Mouse (Mus musculus): ENCODE results near the gene Trpv1.

The Trpv1 gene

DNA sequence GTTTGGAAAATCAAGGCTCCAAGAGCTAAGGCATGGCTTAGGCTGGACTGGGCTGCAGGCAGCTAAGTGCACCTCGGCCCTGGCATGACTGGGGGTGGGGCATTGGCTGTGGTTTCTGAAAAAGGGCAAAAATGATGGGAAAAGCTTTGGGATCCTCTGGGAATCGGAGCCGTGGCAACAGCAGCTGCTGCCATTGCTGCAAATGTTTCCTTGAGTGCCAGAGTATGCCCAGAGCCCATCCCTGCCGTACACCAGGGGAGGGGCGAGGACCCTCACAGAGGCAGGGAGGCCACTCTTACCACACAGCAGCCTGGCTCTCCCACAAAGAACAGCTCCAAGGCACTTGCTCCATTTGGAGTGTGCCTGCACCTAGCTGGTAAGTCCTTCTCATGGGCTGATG, at the start of gene Trpv1:
Gene Trpv1, plus strand, starts transcription at position 301 of the 400 bp plus-strand sequence.
- no peak for DNase-seq

DNA sequence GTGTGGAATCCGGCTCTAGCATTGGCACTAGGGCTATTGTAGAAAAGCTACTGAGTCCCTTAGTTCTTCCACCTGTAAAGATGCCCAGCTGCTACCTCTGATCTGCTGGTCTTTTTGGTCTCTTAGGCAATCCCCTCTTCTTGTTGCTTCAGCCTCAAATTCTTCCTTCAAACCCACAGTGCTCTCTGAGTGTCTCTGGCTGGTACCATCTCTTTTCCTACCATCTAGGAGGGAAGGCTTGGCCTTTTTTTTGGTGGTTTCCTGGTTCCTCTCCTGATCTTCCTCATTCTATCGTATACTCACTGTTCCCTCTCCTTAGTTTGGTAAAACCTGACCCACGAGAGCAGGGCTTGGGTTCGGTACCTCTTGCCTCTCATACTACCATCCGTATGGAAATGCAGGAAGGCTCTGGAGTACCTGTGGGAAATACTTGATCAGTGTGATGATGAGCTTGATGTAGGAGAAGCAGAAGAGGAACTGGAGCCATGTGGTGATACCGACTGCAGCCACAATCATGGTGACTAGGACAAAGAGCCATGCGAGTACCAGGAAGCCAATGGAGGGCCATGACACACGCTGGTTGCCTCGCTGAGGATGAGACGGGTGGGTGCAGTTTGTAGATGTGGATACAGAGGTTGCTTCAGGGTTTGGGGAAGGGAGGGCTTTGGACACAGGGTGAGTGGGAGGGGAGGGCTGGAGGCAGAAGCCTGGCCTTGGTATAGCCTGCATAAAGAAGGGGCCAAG, 48.0 kb upstream of the Trpv1 start:
- no peak for DNase-seq

DNA sequence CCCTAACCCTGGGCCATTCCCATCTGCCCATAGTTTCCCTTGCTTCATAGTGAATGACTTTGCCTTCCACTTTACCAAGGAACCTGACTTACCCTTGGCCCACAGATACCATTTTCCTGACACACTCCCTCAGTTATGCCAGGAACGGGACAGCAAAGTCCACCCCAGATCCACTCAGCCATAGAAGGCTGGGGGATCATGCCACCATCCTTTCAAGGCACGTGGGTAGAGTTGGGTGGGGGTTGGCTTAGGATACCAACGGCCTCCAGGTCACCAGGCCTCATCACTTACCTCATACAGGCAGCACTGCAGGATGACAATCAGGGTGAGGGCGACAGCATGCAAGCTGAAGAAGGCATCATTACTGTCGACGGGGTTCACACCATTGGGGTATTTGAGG, 46.9 kb upstream of the Trpv1 start:
- no peak for DNase-seq

DNA sequence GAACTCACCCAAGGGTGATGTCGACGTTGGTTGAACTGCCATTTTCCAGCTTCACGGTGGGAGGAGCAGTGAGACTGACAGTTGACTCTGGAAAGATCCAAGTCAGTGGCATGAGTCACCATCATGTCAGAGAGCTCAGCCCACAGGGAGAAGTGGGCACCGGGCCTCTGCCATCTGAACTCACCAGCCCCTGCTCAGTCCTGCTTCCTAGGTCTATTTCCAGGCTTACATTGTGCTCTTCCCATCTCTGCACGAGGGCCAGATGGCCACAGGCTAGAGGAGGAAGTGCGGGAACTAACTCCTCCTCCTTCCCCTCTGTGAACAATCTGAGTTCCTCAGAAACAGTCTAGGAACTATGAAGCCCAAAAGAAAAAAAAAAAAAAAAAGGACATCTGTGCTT, 41.0 kb upstream of the Trpv1 start:
- DNase-seq = no peak

DNA sequence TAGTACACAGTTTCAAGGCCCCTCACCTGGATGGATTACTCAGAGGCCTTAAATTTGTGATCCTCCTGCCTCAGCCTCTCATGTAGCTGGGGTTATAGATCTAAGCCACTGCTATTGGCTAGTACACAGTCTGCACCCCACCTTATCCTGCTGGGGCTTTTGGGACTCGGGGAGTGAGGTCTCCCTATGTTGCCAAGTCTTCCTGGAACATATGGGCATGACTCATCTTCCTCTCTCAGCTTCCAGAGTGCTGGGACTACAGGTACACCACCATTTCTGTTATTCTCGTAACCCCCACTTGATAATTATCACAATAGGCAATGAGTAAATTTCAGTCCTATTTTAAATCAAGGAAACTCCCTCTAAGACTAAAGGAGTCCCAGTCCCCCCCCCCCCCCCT, 39.6 kb upstream of the Trpv1 start:
- no peak for DNase-seq

DNA sequence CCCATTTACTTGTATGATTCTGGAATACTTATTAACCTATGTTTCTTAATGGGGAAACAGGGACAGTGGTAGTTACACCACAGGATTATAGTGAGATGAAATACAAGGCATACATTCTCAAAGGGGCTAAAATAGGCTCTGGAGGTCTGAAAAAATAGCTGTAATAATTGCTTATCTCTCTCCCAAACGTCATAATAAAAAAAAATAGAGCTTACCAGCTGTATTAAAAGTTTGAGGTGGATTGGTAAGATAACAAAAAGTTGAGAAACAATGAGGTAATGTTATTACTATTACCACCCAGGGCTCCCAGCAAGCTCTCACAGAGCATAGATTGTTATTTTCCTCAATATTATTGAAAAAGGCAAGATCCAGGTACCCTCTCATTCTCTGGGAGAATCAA, 35.9 kb upstream of the Trpv1 start:
- DNase-seq = no peak

DNA sequence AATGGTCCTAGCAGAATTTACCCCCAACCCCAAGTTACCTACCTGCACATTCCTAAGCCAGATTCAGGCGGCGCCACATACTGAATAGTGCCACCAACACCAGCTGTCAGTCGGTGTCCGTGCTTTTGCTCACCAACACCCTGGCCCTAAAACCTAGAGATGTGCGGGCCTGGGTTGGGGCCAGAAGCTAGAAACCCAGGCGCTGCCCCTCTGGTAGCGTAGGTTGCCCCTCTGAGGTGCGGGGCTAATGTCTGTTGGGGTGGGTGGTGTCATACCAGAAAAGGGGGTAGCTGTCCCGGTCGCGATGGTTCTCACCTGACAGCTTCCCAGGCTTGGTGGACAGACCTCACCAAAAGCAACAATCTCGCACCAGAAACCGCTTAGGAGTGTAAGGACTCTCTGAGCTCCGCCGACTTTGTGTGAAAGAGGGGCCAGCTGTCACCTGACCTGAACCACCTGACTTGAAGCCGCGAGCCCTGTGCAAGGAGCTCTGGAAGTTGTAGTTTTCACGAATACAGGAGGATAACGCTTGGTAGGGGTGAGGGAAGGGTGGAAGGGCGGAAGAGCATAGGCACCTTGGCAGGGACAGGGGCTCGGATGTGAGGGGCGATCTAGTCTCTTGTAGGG, 35.4 kb upstream of the Trpv1 start, which contains the start of gene Ctns:
Gene Ctns, minus strand, starts transcription at position 440 of the 627 bp plus-strand sequence.
- DNase-seq = peak; percentile 78

DNA sequence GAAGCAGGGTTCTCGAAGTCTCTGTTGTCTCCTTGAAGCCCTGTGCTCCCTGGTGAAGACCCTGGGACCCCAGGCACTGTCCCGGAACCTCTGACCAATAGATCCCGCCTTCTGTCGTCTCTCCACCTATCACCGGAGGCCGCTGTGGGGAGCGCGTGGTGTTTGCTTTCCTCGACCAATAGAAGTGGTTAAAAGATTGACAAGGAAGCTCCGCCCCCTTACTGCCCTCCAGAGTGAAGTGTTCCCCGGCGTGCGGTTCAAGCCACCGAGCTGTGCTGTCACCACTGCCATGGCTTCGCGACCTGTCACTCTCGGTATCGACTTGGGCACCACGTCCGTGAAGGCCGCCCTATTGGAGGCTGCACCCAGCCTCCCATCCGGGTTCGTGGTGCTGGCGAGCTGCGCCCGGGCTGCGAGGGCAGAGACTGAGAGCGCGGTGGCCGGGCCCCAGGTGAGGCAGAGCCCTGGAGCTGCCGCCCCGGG, 34.8 kb upstream of the Trpv1 start, which contains the start of gene Shpk:
Gene Shpk, plus strand, starts transcription at position 231 of the 483 bp plus-strand sequence.
- peak; percentile 95 for DNase-seq

DNA sequence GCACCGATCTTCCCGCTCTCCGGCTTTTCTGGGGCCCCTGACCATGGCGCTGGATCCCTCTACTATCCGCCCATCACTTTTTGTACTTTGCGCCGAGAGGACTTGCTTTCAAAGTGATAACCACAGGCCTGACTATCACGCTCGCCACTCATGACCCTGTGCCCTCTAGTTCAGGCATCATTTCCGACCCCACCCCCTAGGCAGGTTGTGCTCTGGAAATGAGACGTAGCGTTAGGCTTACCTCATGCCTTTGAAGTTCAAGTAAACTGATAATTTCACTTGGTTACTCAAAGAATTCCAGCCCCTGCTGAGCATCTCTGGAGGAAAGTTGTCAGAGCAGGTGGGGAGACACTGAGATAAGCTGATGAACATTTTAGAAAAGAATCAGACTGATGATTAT, 34.2 kb upstream of the Trpv1 start:
- peak; percentile 14 for DNase-seq

DNA sequence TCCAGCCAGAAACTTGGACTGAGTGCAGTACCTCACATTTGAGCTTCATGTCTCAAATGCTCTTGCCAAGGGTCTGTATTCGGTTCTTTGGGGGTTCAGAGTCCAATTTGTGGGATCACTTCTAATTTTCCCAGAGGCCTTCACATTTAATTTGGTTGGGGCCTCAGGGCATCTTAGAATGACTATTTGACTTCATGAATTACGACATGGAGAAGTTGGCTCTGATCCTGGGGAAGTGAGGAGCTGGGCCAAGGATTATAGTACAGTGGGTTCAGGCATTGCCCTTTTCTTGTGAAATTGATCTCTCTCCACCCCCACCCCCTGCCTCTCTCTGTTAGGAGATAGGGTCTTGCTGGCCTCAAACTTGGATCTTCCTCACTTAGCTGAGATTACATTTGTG, 33.1 kb upstream of the Trpv1 start:
- DNase-seq = peak; percentile 33

DNA sequence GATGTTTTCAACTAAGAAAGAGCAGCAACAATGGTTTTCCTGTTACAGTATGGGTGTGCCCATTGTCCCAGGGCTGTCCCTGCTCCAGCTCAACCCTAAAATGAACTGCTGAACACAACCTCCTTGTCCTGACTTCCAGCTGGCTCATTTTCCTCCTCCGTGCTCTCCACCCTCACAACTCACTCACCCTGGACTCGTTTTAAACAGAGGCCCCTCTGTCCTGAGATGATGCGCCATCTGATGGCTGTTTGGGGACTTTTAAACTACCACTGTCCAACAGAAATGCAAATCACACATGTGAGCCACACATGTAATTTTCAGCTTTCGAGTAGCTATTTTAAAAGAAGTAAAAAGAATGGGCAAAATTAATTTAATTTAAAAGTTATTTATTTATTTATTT, 32.5 kb upstream of the Trpv1 start:
- DNase-seq = no peak

DNA sequence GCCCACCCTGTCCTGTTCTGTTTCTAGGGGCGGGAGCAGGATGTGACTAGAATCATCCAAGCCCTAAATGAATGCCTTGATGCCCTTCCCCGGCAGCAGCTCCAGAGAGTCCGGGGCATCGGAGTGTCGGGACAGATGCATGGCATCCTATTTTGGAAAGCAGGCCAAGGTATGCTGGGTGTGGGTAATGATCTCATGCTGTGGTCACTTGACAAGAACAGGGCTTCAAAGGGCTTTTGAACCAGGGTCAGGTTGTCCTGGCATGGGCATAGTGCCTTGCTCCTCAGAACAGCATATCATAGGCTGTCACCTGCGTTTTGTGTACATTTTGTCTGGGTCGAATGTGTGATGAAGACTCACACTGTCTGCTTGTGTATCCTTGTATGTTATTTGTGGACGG, 30.2 kb upstream of the Trpv1 start:
- DNase-seq = no peak

DNA sequence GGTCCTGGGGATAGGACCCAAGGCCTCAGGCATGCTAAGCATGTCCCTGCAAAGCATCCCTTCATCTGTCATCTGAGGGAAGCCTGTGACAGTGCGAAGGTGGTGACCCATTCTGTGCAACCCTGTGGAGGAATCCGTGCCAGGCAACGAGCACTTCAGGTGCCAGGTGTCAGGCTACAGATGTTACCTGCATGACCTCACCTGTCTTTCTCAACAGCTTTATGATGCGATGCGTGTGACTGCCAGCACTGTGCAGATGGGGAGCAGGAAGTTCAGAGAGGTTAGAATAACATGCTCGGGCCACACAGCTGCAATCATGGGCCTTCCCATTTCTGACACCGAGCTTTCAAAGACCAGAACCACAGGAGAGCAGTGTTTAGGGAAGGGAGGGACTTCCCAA, 28.9 kb upstream of the Trpv1 start:
- no peak for DNase-seq

DNA sequence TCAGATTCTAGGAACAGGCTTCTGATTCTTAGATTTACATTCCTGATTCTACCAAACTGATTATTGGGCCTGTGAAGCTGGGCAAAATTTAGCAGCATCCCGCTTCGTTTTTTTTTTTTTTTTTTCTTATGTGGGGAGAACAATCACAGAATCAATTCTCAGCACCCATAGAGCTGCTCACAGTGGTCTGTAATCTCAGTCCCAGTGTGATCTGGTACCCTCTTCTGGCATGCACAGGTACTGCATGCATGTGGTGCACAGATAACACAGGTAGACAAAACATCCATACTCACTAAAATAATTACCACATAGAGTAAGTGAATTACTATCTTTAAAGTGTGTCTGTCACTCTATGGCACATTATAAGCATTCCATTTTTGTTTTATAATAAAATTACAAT, 26.5 kb upstream of the Trpv1 start:
- DNase-seq = no peak

DNA sequence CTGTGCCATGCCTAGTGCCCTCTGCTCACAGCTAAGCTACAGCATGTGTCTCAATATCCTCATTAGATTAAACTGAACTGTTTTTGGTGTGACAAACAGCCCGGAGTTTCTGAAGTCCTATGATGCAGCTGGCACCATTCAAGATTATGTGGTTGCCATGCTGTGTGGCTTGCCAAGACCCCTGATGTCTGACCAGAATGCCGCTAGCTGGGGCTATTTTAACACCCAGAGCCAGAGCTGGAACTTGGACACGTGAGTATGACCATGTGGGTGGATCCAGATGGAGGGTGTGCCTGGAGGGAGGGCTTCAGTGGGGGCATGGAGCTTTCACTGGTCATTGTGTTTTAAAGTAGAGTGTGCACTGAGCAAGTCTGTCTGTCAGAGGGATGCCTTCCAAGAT, 20.1 kb upstream of the Trpv1 start:
- DNase-seq = no peak

DNA sequence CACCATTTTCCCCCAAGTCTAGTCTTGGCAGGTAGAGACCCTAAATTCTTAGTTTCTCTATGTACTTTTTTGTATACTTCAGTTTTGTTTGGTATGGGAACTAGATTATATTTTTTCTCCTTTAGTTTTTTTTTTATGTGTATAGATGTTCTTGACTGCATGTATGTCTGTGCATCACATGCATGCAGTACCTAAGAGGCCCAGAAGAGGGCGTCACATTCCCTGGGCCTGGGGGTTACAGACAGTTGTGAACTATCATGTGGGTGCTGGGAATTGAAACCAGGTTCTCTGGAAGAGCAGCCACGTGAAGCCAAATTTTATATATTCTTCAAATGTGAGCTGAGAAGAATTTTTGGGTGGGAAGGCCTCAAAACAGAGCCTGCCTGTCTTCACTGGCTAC, 14.4 kb upstream of the Trpv1 start:
- DNase-seq = no peak

DNA sequence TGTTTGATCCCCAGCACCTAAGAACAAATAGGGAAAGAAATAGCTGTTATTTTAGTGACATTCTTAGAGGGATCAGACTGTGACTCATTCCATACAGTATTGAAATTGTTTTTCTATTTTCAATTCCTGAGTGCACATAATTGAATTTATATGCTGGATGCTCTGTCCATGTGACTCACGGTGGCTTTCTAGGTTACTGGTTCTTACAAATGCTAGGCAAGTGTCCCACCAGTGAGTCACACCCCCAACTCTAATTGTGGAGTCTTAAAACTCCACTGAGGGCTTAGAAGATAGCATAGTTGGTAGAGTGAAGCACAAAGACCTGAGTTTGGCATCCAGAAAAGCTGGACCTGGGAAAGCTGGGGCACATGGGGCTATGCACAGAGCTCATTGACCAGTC, 13.4 kb upstream of the Trpv1 start:
- DNase-seq = no peak

DNA sequence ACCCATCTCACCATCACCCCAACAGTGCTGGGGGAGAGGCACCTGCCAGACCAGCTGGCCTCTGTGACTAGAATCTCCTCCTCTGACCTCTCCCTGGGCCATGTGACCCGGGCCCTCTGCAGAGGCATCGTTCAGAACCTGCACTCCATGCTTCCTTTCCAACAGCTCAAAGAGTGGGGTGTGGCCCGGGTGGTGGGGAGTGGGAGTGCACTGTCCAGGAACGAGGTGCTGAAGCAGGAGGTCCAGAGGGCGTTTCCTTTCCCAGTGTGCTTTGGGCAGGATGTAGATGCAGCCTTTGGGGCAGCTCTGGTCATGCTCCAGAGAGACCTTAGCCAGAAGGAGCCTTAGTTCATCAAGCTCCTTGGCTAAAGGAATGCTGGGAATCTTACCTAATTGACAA, 11.2 kb upstream of the Trpv1 start:
- DNase-seq = no peak

DNA sequence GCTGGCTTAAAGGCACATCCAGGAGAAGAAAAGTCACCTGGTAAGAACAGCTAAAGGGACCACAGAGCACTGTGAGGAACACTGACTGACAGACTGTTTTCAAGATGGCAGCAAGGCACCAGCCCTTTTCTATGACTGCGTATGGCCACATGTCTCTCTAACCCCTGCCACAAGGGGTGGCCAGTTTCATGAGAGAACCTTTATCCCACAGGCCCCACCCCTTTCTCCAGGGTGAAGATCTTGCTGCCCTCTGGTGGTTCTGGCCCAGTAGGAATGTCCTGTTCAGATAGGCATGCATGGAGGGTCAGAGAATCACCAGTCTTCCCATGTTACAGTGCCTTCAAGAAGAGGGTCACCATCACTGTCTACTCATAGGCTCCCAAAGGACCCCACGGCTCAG, 10.1 kb upstream of the Trpv1 start:
- DNase-seq = peak; percentile 40

DNA sequence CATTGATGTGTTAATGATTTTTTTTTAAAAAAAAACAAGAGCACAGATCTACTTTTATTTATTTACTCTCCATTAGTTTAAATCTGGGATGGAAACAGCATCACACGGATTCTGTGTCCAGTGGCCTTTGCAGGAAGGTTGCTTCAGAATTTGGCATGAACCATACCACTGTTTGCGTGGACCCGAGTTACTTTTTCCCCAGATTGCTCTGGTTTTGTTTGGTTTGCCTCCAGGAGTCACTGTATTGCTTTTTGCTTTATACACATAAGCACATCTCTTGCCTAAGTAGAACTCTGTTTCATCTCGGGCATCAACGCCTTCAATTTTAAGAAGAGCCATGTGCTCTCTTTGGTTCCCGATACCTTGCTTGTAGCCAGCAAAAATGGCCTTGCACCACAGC, 8.2 kb upstream of the Trpv1 start:
- no peak for DNase-seq

DNA sequence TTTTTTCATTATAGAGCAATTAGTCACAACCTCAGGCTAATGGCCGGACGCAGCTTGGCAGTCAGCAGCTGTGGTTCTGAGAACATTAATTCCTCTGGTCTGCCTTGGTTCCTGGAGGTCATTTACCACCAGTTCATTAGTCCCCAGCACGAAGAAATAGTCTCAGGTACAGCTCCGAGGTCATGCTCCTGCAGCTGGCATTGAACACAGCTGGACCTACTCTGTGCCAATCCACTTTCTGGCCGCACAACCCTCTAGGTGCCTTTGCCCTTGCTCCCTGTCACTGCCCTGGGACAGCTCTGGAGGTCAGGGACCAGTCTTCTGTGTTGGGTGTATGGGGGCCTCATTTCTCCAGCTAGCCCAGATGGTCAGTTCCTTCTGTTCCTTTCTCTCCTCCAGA, 5.2 kb upstream of the Trpv1 start:
- no peak for DNase-seq

DNA sequence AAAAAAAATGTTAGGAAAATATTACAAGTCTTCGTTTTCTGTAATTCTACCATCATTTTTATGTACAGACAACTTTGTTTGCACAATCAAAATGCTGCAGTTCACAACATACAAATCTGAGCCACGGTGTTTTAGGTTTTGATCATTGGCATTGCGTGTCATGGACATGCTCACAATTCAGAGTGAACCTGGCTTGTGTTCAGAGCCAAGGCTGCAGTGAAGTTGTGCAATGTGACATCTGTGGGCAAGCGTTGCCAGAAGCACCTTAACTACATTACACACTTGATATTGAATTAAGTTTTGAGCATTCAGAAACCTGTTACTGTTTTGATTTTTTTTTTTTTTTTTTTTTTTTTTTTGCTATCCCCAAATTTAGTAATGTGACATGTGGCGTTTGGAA, 4.0 kb upstream of the Trpv1 start:
- no peak for DNase-seq

DNA sequence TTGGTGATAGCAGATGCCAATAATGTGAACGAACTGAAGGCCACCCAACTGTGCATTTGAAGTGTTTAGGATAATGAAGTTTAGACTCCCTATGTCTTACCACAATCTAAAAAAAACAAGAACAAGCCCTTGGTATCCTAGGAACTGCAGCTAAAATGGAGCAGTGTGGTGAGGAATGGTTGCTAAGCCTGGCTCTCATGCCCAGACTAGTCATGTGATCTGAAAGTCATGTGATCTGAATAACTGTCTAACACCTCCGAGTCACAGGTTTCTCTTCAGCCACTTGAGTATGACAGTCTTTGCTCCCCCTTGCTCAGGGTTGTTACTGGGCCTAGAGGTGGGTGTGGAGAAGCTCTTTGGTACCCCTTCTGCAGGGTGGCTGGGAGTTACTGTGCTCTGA, 1.6 kb upstream of the Trpv1 start:
- DNase-seq = no peak

DNA sequence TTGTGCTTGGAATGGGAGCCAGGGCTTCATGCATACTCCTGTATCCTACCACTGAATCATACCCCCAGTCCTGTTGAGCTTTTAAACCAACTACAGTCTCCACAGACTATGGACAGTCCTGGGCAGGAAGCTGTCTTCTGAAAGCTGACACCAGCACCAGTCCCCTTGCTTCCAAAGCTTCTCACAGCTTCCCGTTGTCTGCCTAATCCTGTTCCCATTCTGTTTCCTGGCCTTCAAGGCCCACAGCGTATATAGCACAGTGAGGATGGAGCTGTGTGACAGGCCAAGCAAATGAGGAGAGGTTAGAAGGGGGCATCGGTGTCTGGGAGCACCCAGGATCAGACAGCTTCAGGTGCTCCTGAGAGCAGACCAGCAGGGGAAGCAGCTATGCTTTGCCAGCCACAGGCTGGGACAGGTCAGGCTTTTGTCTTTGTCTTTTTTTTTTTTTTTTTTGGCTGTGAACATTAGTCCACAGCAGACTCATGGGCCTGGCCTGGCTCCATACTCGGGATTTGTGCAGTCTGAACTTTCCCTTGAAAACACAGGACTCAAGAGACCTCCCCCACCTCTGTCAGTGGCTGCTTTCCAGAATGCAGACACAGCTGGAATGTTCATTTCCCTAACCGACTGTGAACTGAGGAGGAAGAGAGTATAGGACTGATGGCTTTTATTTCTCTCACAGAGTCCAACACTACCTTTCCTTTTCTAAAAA, 2.1 kb downstream of the Trpv1 start:
- peak; percentile 34 for DNase-seq

All from lung, postnatal 14 days (tissue).